Mouse (Mus musculus) heart, adult 10 weeks (tissue): ENCODE results near the gene Prss30. TPM values are rescaled to one million over a fixed set of nuclear protein-coding genes. Genes with fewer than 3 reads are reported as not detected.

Source experiments
- polyA plus RNA-seq: library from polyadenylated mRNA; stranded (reverse); fragments of 350-450 nt; fragmentation: Illumina TruSeq; extraction: RNeasy Lipid Tissue Mini Kit (QIAGEN cat#74804); gene quantifications from one replicate; pipeline ENCODE4 v1.2.3, GENCODE M21; 2014; ENCODE audit warnings: low read depth, low replicate concordance

Gene Prss30
- not detected for polyA plus RNA-seq

GRCm38 (mm10) chr17:23980297-23980909, at the start of gene Prss30:
Gene Prss30, minus strand, starts transcription at chr17:23980566.

GRCm38 (mm10) chr17:23997901-23998300, 17.5 kb upstream of the Prss30 start, which contains the start of gene Prss22:
Gene Prss22, minus strand, starts transcription at chr17:23998100.

DNA sequence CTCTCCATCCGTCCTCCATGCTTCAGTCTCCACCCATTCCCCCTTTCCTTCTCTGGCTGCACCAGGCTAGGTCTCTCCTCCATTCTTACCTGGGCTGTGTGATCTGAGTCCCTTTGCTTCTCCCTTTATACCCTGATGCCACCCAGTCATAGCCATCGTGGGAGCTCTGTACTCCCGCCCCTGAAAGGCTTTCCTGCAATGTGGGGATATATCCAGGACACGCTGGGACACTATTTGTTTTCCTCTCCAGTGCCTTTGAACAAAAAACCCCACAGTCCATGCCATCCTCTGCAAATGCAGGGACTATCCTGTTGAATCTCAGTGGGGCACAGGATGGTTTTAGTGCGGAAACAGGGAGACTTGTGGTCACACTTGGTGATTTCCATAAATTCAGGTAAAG, 25.2 kb downstream of the Prss30 start, which contains the start of gene Sbpl:
Gene Sbpl, minus strand, starts transcription at position 101 of the 400 bp plus-strand sequence.

GRCm38 (mm10) chr17:23941372-23941771, 39.0 kb downstream of the Prss30 start, which contains the start of gene Sbp:
Gene Sbp, plus strand, starts transcription at chr17:23941672.

Other genes starting within 250 kb of the Prss30 start
- 21.4 TPM for gene Paqr4, start 239.7 kb downstream of the Prss30 start, polyA plus RNA-seq
- 0.34 TPM for gene Kremen2, start 234.7 kb downstream of the Prss30 start, polyA plus RNA-seq
- gene Flywch1, start 209.0 kb downstream of the Prss30 start, polyA plus RNA-seq, result 40.5 TPM
- gene Flywch2, start 194.5 kb downstream of the Prss30 start, polyA plus RNA-seq, result 1.3 TPM
- gene Srrm2, start 190.0 kb downstream of the Prss30 start, polyA plus RNA-seq, result 201 TPM
- 390 TPM for gene Elob, start 151.4 kb downstream of the Prss30 start, polyA plus RNA-seq
- gene Prss33, start 144.5 kb downstream of the Prss30 start, polyA plus RNA-seq, result not detected
- gene Prss32, start 136.7 kb downstream of the Prss30 start, polyA plus RNA-seq, result not detected
- gene Prss41, start 136.4 kb downstream of the Prss30 start, polyA plus RNA-seq, result not detected
- not detected for gene Prss21, start 112.5 kb downstream of the Prss30 start, polyA plus RNA-seq
- not detected for gene Dcpp1, start 99.7 kb downstream of the Prss30 start, polyA plus RNA-seq
- gene Dcpp2, start 99.7 kb downstream of the Prss30 start, polyA plus RNA-seq, result not detected
- not detected for gene Dcpp3, start 63.1 kb downstream of the Prss30 start, polyA plus RNA-seq
- gene Sbp, start 38.9 kb downstream of the Prss30 start, polyA plus RNA-seq, result not detected
- gene Sbpl, start 25.3 kb downstream of the Prss30 start, polyA plus RNA-seq, result not detected
- not detected for gene Prss22, start 17.5 kb upstream of the Prss30 start, polyA plus RNA-seq
- not detected for gene Prss27, start 57.6 kb upstream of the Prss30 start, polyA plus RNA-seq
- gene Kctd5, start 92.9 kb upstream of the Prss30 start, polyA plus RNA-seq, result 9.1 TPM
- 21.0 TPM for gene Pdpk1, start 170.4 kb upstream of the Prss30 start, polyA plus RNA-seq
- gene Amdhd2, start 183.2 kb upstream of the Prss30 start, polyA plus RNA-seq, result 14.9 TPM
- gene Atp6v0c, start 189.1 kb upstream of the Prss30 start, polyA plus RNA-seq, result 283 TPM
- gene Tbc1d24, start 225.0 kb upstream of the Prss30 start, polyA plus RNA-seq, result 10.7 TPM
- 1.2 TPM for gene Ntn3, start 229.0 kb upstream of the Prss30 start, polyA plus RNA-seq
- gene Tedc2, start 240.3 kb upstream of the Prss30 start, polyA plus RNA-seq, result 2.4 TPM